Mouse (Mus musculus): ENCODE measurements around the gene Pars2.

- TF ChIP-seq POLR2A (IDR thresholded peaks at IDR 0.05; ENCODE audit: insufficient read length, low read depth) (no peak), USF1 (IDR thresholded peaks at IDR 0.05; ENCODE audit: low read depth) (no peak), SRF (IDR thresholded peaks at IDR 0.05; ENCODE audit: control insufficient read depth, insufficient read length, low read depth) (no peak), E2F4 (IDR thresholded peaks at IDR 0.05; ENCODE audit: insufficient read depth) (no peak), POLR2AphosphoS2 (IDR thresholded peaks at IDR 0.05; ENCODE audit: insufficient read length, low read depth) (no peak), MAX (IDR thresholded peaks at IDR 0.05; ENCODE audit: low read depth) (no peak), MYOG (IDR thresholded peaks at IDR 0.05; ENCODE audit: control insufficient read depth in 1 of 3, insufficient read depth in 1 of 3, insufficient read length in 2 of 3, low read depth in 2 of 3) (no peak), TCF12 (IDR thresholded peaks at IDR 0.05; ENCODE audit: insufficient read depth, poor library complexity, severe bottlenecking) (no peak)
These were observed 26.6 kb upstream of the Pars2 start for GRCm38 (mm10) chr4:106624271-106624670.
